Mouse (Mus musculus) limb, embryonic 13.5 days (tissue): Measurements from ENCODE around the gene Gm8909. TPM values are rescaled to one million over a fixed set of nuclear protein-coding genes. Genes with fewer than 3 reads are reported as not detected.
"Not testable (repeated sequence)": the region's sequence is repeated elsewhere in the genome, so short reads cannot be mapped to it uniquely, and the experiment has no call there.

Experiments used
- ATAC-seq: fragments of 200-750 bp; cut with Nextera tagmentation; 2 replicates; pipeline ENCODE4 v1.8.0; 2017; ENCODE audit warnings: low read depth, moderate number of reproducible peaks, moderate TSS enrichment; ENCODE audit not compliant: low FRiP score
- H3K27ac ChIP-seq: fragments of 300-500 bp; sonication (generic); 2 replicates; pipeline ENCODE4 v1.5.1; 2015; ENCODE audit warnings: inconsistent platforms, mild to moderate bottlenecking, moderate library complexity
- H3K27me3 ChIP-seq: fragments of 300-500 bp; sonication (generic); 2 replicates; pipeline ENCODE4 v1.6.1; 2015; ENCODE audit warnings: mild to moderate bottlenecking, inconsistent platforms
- H3K36me3 ChIP-seq: fragments of 300-500 bp; sonication (generic); 2 replicates; pipeline ENCODE4 v1.6.1; 2015; ENCODE audit warnings: inconsistent platforms, mild to moderate bottlenecking, moderate library complexity
- H3K4me1 ChIP-seq: fragments of 300-500 bp; sonication (generic); 2 replicates; pipeline ENCODE4 v1.6.1; 2015; ENCODE audit warnings: inconsistent platforms
- H3K4me2 ChIP-seq: fragments of 300-500 bp; sonication (generic); replicated peaks from 2 replicates; pipeline ENCODE4 v1.6.1; 2015; ENCODE audit warnings: inconsistent platforms, mild to moderate bottlenecking, moderate library complexity
- H3K4me3 ChIP-seq: fragments of 300-500 bp; sonication (generic); 2 replicates; pipeline ENCODE4 v1.5.1; 2015; ENCODE audit warnings: moderate library complexity, mild to moderate bottlenecking, inconsistent platforms
- H3K9ac ChIP-seq: fragments of 300-500 bp; sonication (generic); 2 replicates; pipeline ENCODE4 v1.6.1; 2015; ENCODE audit warnings: mild to moderate bottlenecking, inconsistent platforms
- H3K9me3 ChIP-seq: fragments of 300-500 bp; sonication (generic); 2 replicates; pipeline ENCODE4 v1.6.1; 2016; ENCODE audit warnings: inconsistent platforms
- WGBS: fragments of 180-500 bp; shearing (Covaris S2); methylation state at CpG from one replicate; pipeline ENCODE4 v1.1.7; 2015; 5-methylcytosine and 5-hydroxymethylcytosine counted together
- polyA plus RNA-seq: library from polyadenylated mRNA; unstranded; fragments of >200 nt; fragmentation: Nextera tagmentation; extraction: Ambion mirVana; gene quantifications from 2 replicates; pipeline ENCODE4 v1.2.1, GENCODE M21; 2015

The Gm8909 gene
- polyA plus RNA-seq, 1 experiment from 2014 or later = not detected

GRCm38 (mm10) chr17:36187540-36187939, 19.2 kb upstream of the Gm8909 start:
- no peak overlapping the region for H3K4me2 ChIP-seq
- peaks cover 91% of the 10 kb centered on the region for H3K27me3 ChIP-seq

GRCm38 (mm10) chr17:36182212-36182611, 13.9 kb upstream of the Gm8909 start:
- Histone ChIP-seq H3K4me3 (no peak overlapping the region), H3K36me3 (no peaks in the 10 kb centered on the region), H3K9ac (no peak overlapping the region), H3K27ac (no peak overlapping the region), H3K27me3 (peaks cover 77% of the 10 kb centered on the region), H3K9me3 (no peaks in the 10 kb centered on the region; the same call in 1 of the 2 replicates), H3K4me1 (peaks cover 5% of the 10 kb centered on the region; the same call in 1 of the 2 replicates), H3K4me2 (no peak overlapping the region)
- no peak for ATAC-seq
- 73% methylated on average over 12 of the region's 12 CpGs for WGBS

More at GRCm38 (mm10) chr17:36187540-36187939, 19.2 kb upstream of the Gm8909 start:
- H3K9me3 ChIP-seq = no peaks in the 10 kb centered on the region; the same call in 1 of the 2 replicates
- H3K9ac ChIP-seq = no peak overlapping the region
- no peak for ATAC-seq
- no peaks in the 10 kb centered on the region for H3K4me1 ChIP-seq
- WGBS = 36% methylated on average over 3 of the region's 3 CpGs
- H3K36me3 ChIP-seq = no peaks in the 10 kb centered on the region
- H3K27ac ChIP-seq = no peak overlapping the region
- H3K4me3 ChIP-seq = no peak overlapping the region

- WGBS = 10% methylated on average over 10 of the region's 10 CpGs
- Histone ChIP-seq H3K27me3 (peaks cover 52% of the 10 kb centered on the region), H3K4me3 (peak overlapping the region; percentile 44), H3K4me2 (peak overlapping the region; percentile 70)
- H3K9ac ChIP-seq, H3K27ac ChIP-seq, H3K36me3 ChIP-seq, H3K4me1 ChIP-seq, ATAC-seq, H3K9me3 ChIP-seq: not testable (repeated sequence)
Measured at GRCm38 (mm10) chr17:36179446-36179845, 11.1 kb upstream of the Gm8909 start.

- Histone ChIP-seq H3K9ac (peak overlapping the region; percentile 58; the same call in 1 of the 2 replicates), H3K4me2 (peak overlapping the region; percentile 70), H3K27me3 (peaks cover 48% of the 10 kb centered on the region), H3K4me3 (peak overlapping the region; percentile 44)
- H3K36me3 ChIP-seq, H3K4me1 ChIP-seq, H3K9me3 ChIP-seq, H3K27ac ChIP-seq: not testable (repeated sequence)
- peak; percentile 48; the same call in 1 of the 2 replicates for ATAC-seq
- WGBS = under 1% methylated on average over 40 of the region's 40 CpGs
Measured at GRCm38 (mm10) chr17:36178938-36179337, 10.6 kb upstream of the Gm8909 start.

GRCm38 (mm10) chr17:36176132-36176531, 7.8 kb upstream of the Gm8909 start:
- H3K36me3 ChIP-seq, H3K4me1 ChIP-seq, ATAC-seq, H3K4me2 ChIP-seq, H3K27ac ChIP-seq, H3K9me3 ChIP-seq, H3K9ac ChIP-seq, H3K4me3 ChIP-seq: not testable (repeated sequence)
- peaks cover 34% of the 10 kb centered on the region for H3K27me3 ChIP-seq
- no CpG with 5 or more reads among the region's 2 CpGs for WGBS

GRCm38 (mm10) chr17:36170287-36170814, 2.0 kb upstream of the Gm8909 start:
- no peak overlapping the region for H3K4me2 ChIP-seq
- H3K4me1 ChIP-seq = 0 out of 2 replicates have a peak, but pooled peaks cover 5% of the 10 kb centered on the region
- H3K4me3 ChIP-seq = no peak overlapping the region
- H3K9ac ChIP-seq = no peak overlapping the region
- 49% methylated on average over 1 of the region's 1 CpGs for WGBS
- H3K9me3 ChIP-seq = no peaks in the 10 kb centered on the region
- no peak overlapping the region for H3K27ac ChIP-seq
- H3K27me3 ChIP-seq = peaks cover 60% of the 10 kb centered on the region
- no peaks in the 10 kb centered on the region for H3K36me3 ChIP-seq
- ATAC-seq = no peak

GRCm38 (mm10) chr17:36169753-36170152, 1.4 kb upstream of the Gm8909 start:
- Histone ChIP-seq H3K27me3 (peaks cover 66% of the 10 kb centered on the region), H3K4me3 (no peak overlapping the region), H3K9me3 (no peaks in the 10 kb centered on the region), H3K4me2 (no peak overlapping the region), H3K27ac (no peak overlapping the region), H3K36me3 (no peaks in the 10 kb centered on the region), H3K9ac (no peak overlapping the region), H3K4me1 (0 out of 2 replicates have a peak, but pooled peaks cover 5% of the 10 kb centered on the region)
- no peak for ATAC-seq

GRCm38 (mm10) chr17:36169094-36169493, 757 bp upstream of the Gm8909 start:
- not testable (repeated sequence) for H3K36me3 ChIP-seq, H3K9me3 ChIP-seq, H3K4me2 ChIP-seq, H3K4me3 ChIP-seq, H3K4me1 ChIP-seq, ATAC-seq, H3K9ac ChIP-seq, H3K27ac ChIP-seq
- H3K27me3 ChIP-seq = peaks cover 72% of the 10 kb centered on the region
- WGBS = 55% methylated on average over 1 of the region's 1 CpGs

- Histone ChIP-seq H3K9me3 (no peaks in the 10 kb centered on the region), H3K27ac (no peak overlapping the region), H3K9ac (no peak overlapping the region), H3K27me3 (peaks cover 87% of the 10 kb centered on the region), H3K4me2 (peak overlapping the region; percentile 58), H3K36me3 (no peaks in the 10 kb centered on the region), H3K4me3 (peak overlapping the region; percentile 36), H3K4me1 (0 out of 2 replicates have a peak, but pooled peaks cover 5% of the 10 kb centered on the region)
- no peak for ATAC-seq
- under 1% methylated on average over 50 of the region's 51 CpGs for WGBS
Measured at GRCm38 (mm10) chr17:36167306-36168038, 865 bp downstream of the Gm8909 start.

- not testable (repeated sequence) for H3K9ac ChIP-seq, H3K4me1 ChIP-seq, H3K9me3 ChIP-seq, H3K36me3 ChIP-seq, ATAC-seq, H3K4me3 ChIP-seq, H3K27ac ChIP-seq, H3K4me2 ChIP-seq
- 15% methylated on average over 2 of the region's 2 CpGs for WGBS
- peaks cover 90% of the 10 kb centered on the region for H3K27me3 ChIP-seq
Measured at GRCm38 (mm10) chr17:36166901-36167300, 1.4 kb downstream of the Gm8909 start.

GRCm38 (mm10) chr17:36161129-36162051, 6.9 kb downstream of the Gm8909 start:
- no peak for ATAC-seq
- Histone ChIP-seq H3K27ac (no peak overlapping the region), H3K27me3 (peaks cover 85% of the 10 kb centered on the region), H3K4me3 (peak overlapping the region; percentile 21), H3K36me3 (no peaks in the 10 kb centered on the region), H3K4me1 (0 out of 2 replicates have a peak, but pooled peaks cover 11% of the 10 kb centered on the region), H3K4me2 (peak overlapping the region; percentile 41), H3K9me3 (no peaks in the 10 kb centered on the region), H3K9ac (no peak overlapping the region)
- WGBS = 2% methylated on average over 56 of the region's 56 CpGs

- H3K9me3 ChIP-seq, H3K36me3 ChIP-seq, ATAC-seq, H3K27ac ChIP-seq, H3K9ac ChIP-seq: not testable (repeated sequence)
- Histone ChIP-seq H3K27me3 (peaks cover 85% of the 10 kb centered on the region), H3K4me3 (peak overlapping the region; percentile 41), H3K4me1 (0 out of 2 replicates have a peak, but pooled peaks cover 11% of the 10 kb centered on the region), H3K4me2 (peak overlapping the region; percentile 68)
- WGBS = 12% methylated on average over 11 of the region's 11 CpGs
Measured at GRCm38 (mm10) chr17:36158264-36158663, 10.1 kb downstream of the Gm8909 start.
